Mouse (Mus musculus) liver, adult 2 months (tissue): ENCODE measurements around the gene Ttc33. TPM values are rescaled to one million over a fixed set of nuclear protein-coding genes. Genes with fewer than 3 reads are reported as not detected.

Experiments
- DNase-seq: peaks from one replicate; pipeline ENCODE4 v3.0.0-alpha.2; 2011; ENCODE audit warnings: low read depth, low spot score; ENCODE audit errors: extremely low read depth
- H3K27ac ChIP-seq: fragments of 200-500 bp; replicated peaks from 2 replicates; pipeline ENCODE4 v1.5.1; 2012; ENCODE audit warnings: low read depth, mild to moderate bottlenecking, control low read depth, inconsistent platforms, low read length; ENCODE audit not compliant: insufficient read depth
- H3K27me3 ChIP-seq: fragments of 200-500 bp; 2 replicates; pipeline ENCODE4 v1.6.1; 2012; ENCODE audit warnings: mild to moderate bottlenecking, moderate library complexity, low read length, inconsistent platforms; ENCODE audit not compliant: control insufficient read depth, insufficient read depth
- H3K36me3 ChIP-seq: fragments of 200-500 bp; 2 replicates; pipeline ENCODE4 v1.6.1; 2012; ENCODE audit warnings: low read length, inconsistent platforms; ENCODE audit not compliant: control insufficient read depth, insufficient read depth
- H3K4me1 ChIP-seq: fragments of 200-500 bp; 2 replicates; pipeline ENCODE4 v1.6.1; 2011; ENCODE audit warnings: low read length; ENCODE audit not compliant: control insufficient read depth, insufficient read depth
- H3K4me3 ChIP-seq: fragments of 200-500 bp; 2 replicates; pipeline ENCODE4 v1.5.1; 2011; ENCODE audit warnings: low read depth, mild to moderate bottlenecking, control low read depth, low read length, moderate library complexity; ENCODE audit not compliant: insufficient read depth
- H3K79me2 ChIP-seq: fragments of 200-500 bp; 2 replicates; pipeline ENCODE4 v1.6.1; 2012; ENCODE audit warnings: inconsistent platforms, mild to moderate bottlenecking, low read length, moderate library complexity; ENCODE audit not compliant: control insufficient read depth, insufficient read depth
- H3K9ac ChIP-seq: fragments of 200-500 bp; 2 replicates; pipeline ENCODE4 v1.6.1; 2012; ENCODE audit warnings: low read depth, mild to moderate bottlenecking, control low read depth, inconsistent platforms, low read length
- CTCF ChIP-seq: fragments of 200-500 bp; IDR thresholded peaks from 2 replicates; pipeline ENCODE4 v1.5.1; 2011; ENCODE audit warnings: low read depth, low read length, control low read depth
- POLR2A ChIP-seq: fragments of 200-500 bp; IDR thresholded peaks from 2 replicates; pipeline ENCODE4 v1.6.1; 2011; ENCODE audit warnings: low read length, control low read depth; ENCODE audit not compliant: insufficient read depth; ENCODE audit errors: extremely low read depth
- WGBS: fragments of 180-500 bp; shearing (Covaris S2); methylation state at CpG from one replicate; pipeline ENCODE4 v1.1.7; 2018; 5-methylcytosine and 5-hydroxymethylcytosine counted together
- polyA plus RNA-seq: library from polyadenylated mRNA; depleted of rRNA; stranded (reverse); fragments of >200 nt; gene quantifications from 2 replicates; pipeline ENCODE4 v1.2.3, GENCODE M21; 2012
- total RNA-seq: library from RNA; depleted of rRNA; stranded (reverse); fragments of >200 nt; gene quantifications from 2 replicates; pipeline ENCODE4 v1.2.3, GENCODE M21; 2014

Gene Ttc33
- total and polyA plus RNA-seq, 2 experiments: 3.7 to 34.7 TPM

- Histone ChIP-seq H3K27ac (no peak overlapping the region), H3K79me2 (no peaks in the 10 kb centered on the region), H3K9ac (no peak overlapping the region), H3K4me3 (no peak overlapping the region), H3K36me3 (no peaks in the 10 kb centered on the region), H3K4me1 (peaks cover 4% of the 10 kb centered on the region; the same call in 1 of the 2 replicates), H3K27me3 (peaks cover 11% of the 10 kb centered on the region)
- TF ChIP-seq CTCF (no peak), POLR2A (no peak)
- no peak for DNase-seq
- 73% methylated on average over 4 of the region's 4 CpGs for WGBS
Measured at GRCm38 (mm10) chr15:5239361-5239760, 54.0 kb downstream of the Ttc33 start.

GRCm38 (mm10) chr15:5239901-5240300 is 54.6 kb downstream of the Ttc33 start:
- peaks cover 4% of the 10 kb centered on the region; the same call in 1 of the 2 replicates for H3K4me1 ChIP-seq

GRCm38 (mm10) chr15:5240360-5240759 is 55.0 kb downstream of the Ttc33 start:
- no peaks in the 10 kb centered on the region for H3K36me3 ChIP-seq
- no peak for TF ChIP-seq CTCF
- TF ChIP-seq POLR2A: no peak
- H3K27ac ChIP-seq: no peak overlapping the region
- H3K4me1 ChIP-seq: peaks cover 3% of the 10 kb centered on the region; the same call in 1 of the 2 replicates
- H3K79me2 ChIP-seq: no peaks in the 10 kb centered on the region
- H3K4me3 ChIP-seq: no peak overlapping the region
- H3K27me3 ChIP-seq: peaks cover 11% of the 10 kb centered on the region
- no peak overlapping the region for H3K9ac ChIP-seq
- DNase-seq: no peak
- 88% methylated on average over 6 of the region's 6 CpGs for WGBS

More at GRCm38 (mm10) chr15:5239901-5240300, 54.6 kb downstream of the Ttc33 start:
- Histone ChIP-seq H3K4me3 (no peak overlapping the region), H3K27me3 (peaks cover 11% of the 10 kb centered on the region), H3K79me2 (no peaks in the 10 kb centered on the region), H3K9ac (no peak overlapping the region), H3K27ac (no peak overlapping the region), H3K36me3 (no peaks in the 10 kb centered on the region)
- DNase-seq: no peak
- 55% methylated on average over 6 of the region's 6 CpGs for WGBS
- TF ChIP-seq CTCF (no peak), POLR2A (no peak)

DNA sequence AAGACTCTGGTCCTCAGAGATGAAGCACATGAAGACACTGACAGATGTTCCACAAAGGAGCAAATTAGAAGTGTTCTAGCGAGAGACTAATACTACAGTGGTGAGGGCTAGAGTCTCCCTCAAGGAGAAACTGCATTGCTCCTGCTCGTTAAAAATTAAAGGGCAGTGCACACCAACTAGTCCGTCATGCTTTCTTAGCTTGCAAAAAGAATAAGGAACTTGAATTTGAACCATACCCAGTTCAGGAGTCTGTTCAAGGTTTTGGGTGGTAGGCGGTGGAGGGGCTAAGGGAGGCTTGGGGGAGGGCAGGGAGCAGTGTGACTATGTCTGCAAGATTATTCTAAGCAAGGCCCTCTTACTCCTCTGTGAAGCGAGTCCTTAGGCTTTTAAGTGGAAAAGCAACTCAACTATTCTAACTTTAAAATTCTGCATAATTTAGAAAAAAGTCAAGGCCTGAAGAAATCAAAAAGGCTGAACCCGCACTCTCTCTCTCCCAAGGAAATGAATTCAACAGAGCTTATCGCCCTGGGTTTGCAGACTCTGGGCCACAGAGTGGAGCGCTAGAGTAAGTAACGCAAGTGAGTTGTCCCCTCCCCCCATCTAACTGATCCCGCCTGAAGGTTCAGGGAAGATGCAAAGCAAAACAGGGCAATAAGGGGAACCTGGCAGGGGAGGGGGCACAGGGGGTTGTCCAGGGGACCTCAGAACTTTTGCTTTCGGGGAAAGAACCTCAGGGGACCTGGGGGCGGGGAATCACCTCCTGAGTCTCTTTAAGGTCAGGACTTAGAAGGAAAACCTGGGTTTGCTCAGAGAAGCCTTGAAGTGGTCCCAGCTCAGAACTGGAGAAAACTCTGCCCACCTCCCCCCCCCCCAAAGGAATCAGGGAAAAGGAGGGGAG is 56.2 kb downstream of the Ttc33 start:
- peak overlapping the region; percentile 46; the same call in 1 of the 2 replicates for H3K4me3 ChIP-seq
- no peaks in the 10 kb centered on the region for H3K79me2 ChIP-seq
- peaks cover 11% of the 10 kb centered on the region for H3K27me3 ChIP-seq
- no peak overlapping the region for H3K27ac ChIP-seq
- 65% methylated on average over 12 of the region's 12 CpGs for WGBS
- H3K36me3 ChIP-seq: no peaks in the 10 kb centered on the region
- no peak for TF ChIP-seq CTCF
- TF ChIP-seq POLR2A: no peak
- no peaks in the 10 kb centered on the region for H3K4me1 ChIP-seq
- H3K9ac ChIP-seq: 0 out of 2 replicates have a peak overlapping the region, but pooled peaks have one; percentile 2
- no peak for DNase-seq

GRCm38 (mm10) chr15:5242241-5243035 is 57.1 kb downstream of the Ttc33 start:
- Histone ChIP-seq H3K36me3 (no peaks in the 10 kb centered on the region), H3K79me2 (no peaks in the 10 kb centered on the region), H3K4me3 (peak overlapping the region; percentile 46; the same call in 1 of the 2 replicates), H3K27me3 (peaks cover 11% of the 10 kb centered on the region), H3K9ac (0 out of 2 replicates have a peak overlapping the region, but pooled peaks have one; percentile 2), H3K4me1 (no peaks in the 10 kb centered on the region), H3K27ac (no peak overlapping the region)
- TF ChIP-seq POLR2A: no peak
- no peak for TF ChIP-seq CTCF
- WGBS: 5% methylated on average over 61 of the region's 61 CpGs
- DNase-seq: no peak
